Mouse (Mus musculus) common myeloid progenitor, adult 5-6 weeks (primary cell): ENCODE measurements at regions not wholly inside any gene's neighbourhood (a gene's known extent, or its start where the extent isn't known, plus 50 kb on each side); places are given as distances from the start of the nearest gene placed in this dataset.

Source experiments
- ATAC-seq: replicated peaks from 2 replicates; pipeline ENCODE4 v1.8.0; 2016; ENCODE audit warnings: low read depth, mild to moderate bottlenecking, moderate TSS enrichment, inconsistent platforms; ENCODE audit not compliant: poor library complexity, severe bottlenecking

GRCm38 (mm10) chr17:45294256-45294865, 139.2 kb downstream of the Cdc5l start:
- ATAC-seq, result peak; percentile 24

DNA sequence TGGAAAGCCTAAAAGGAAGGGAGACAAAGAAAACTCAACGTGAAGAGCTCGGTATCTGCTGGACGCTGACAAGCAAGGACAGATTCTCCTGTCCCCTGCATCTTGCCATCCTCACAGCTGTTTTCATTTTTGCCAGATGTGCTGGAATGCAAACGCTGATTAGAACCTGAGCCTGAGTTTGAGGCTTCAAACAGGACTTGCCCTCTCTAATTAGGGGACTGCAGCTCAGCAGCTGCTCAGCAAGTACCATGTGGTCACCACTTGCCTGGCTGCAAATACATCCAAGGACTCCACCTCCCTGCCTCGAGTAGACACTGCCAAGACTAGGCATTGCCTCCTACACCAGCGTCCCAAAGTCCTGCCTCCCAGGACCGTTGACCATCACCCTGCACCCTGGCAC, 140.7 kb downstream of the Cdc5l start:
- ATAC-seq, result no peak

DNA sequence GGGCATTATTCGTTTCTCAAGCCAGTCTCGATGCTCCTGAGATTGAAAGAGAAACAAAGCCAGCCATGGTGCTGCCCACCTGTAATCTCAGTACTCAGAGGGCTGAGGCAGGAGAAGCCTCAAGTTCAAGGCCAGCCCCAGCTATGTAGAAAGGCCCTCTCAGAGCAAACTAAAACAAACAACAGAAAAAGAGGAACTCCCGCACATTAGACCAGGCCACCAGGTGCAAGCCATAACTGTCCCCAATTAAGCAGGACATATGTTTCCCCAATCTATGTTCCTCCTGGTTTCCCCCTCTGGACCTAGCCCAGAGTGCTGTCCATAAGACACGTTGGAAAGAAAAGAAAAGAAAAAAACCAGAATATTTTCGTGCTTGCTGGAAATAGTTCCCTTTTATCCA, 142.5 kb downstream of the Cdc5l start:
- ATAC-seq, result peak; percentile 51

- peak; percentile 86 for ATAC-seq
Observed at GRCm38 (mm10) chr17:45285621-45286189, 147.8 kb downstream of the Cdc5l start.

- ATAC-seq, result no peak
Observed at GRCm38 (mm10) chr17:45281554-45281953, 152.0 kb downstream of the Cdc5l start.

DNA sequence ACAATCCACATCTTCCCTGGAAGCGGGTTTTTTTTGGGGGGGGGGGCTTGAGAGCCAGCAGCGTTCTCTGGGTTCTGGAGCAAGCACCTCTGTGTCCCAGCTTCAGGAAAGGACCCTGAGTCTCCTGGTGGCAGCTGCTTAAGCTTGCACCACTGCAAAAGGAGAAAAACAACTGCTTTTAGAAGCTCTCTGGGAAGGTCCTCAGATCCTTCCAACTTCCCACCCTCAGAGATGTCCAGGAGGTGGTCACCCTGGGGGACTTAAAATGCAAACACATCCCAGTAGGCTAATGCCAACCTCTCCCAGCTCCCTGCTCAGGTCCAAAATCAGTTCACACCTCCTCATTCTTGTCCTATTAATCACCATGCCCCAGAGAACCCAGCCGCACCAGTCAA, 153.7 kb downstream of the Cdc5l start:
- no peak for ATAC-seq

DNA sequence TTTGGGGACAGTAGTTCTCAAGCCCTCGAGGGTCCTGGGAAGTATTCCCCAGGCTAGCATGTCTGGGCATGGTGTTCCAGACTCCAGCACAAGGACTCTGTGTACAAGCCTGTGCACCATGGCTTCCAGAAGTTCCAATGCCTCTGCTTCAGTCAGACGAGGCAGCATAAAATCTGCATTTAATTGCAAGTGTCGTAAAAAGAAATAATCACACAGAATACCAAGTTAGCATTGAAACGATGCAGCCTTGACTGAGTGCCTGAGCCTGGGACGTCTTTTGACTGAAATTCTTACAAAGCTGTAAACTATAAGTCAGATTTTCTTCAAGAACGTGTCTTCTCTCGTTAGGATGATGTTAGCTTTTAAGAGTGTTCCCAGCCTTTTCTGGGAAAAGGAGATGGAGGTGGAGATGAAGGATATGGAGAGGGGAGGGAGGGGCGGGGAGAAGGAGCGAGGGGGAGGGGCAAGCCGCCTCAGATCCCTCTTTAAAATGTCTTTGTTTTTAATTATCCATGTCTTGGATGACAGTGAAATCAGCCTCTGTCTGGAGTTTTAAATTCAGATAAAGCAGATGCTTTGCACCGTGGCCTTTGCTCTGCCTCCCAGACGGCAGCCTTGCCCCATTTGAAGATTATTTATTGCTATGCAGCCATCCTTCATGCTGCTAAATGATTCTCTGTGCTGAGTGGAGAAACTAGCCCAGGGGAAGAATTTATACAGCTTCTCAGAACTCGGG, 154.3 kb downstream of the Cdc5l start:
- no peak for ATAC-seq

GRCm38 (mm10) chr17:45277516-45277915, 156.0 kb downstream of the Cdc5l start:
- no peak for ATAC-seq

DNA sequence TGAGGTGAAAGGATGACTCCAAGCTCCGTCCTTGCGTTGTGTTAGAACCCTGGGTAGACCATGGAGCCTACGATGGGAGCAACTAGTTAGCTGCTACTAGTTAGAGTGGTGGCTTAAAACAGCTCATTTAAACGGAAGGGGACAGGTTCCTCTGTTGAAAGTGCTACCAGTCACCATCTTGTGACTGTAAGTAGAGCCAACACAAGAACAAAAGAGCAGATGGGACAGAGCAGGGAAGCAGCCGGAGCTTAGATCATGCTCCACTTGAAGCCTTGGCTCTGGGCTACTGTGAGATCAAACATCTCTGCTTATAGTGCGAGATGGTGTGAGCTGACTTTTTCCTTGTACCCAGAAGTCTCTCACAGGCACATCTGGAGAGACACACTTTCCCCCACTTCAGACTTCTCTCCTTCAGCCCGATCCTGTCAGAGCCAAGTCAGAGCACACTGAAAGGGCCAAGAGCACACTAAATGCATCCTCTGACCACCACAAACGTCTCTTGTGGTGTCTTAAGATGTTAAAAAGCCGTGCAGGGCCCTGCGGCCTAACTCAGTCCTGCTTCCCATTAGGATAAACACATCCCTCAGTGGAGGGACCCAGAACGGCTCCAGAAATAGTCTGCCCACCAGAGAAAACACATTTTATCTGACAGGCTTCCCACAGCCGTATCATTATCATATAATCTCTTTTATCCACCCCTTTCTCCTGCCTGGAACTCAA, 156.7 kb downstream of the Cdc5l start:
- ATAC-seq, result no peak

DNA sequence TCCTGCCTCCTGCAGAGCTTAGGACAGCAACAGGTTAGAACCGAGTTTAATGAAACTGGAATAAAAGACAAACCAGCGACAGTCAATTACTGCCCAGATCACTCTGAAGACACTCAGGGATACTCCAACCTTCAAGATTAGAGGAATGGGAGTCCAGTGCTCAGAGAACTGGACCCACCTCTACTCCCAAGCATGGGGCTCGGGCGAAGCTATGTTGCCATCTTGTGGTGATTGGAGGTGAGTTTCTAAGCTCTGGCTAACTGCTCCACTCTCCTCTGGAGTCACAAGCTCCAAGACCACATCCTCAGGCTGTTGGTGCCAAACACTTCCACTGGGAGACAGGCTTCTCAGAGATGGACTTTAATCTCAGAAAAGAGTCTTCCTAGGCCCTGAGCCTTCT, 158.6 kb downstream of the Cdc5l start:
- ATAC-seq, result no peak

DNA sequence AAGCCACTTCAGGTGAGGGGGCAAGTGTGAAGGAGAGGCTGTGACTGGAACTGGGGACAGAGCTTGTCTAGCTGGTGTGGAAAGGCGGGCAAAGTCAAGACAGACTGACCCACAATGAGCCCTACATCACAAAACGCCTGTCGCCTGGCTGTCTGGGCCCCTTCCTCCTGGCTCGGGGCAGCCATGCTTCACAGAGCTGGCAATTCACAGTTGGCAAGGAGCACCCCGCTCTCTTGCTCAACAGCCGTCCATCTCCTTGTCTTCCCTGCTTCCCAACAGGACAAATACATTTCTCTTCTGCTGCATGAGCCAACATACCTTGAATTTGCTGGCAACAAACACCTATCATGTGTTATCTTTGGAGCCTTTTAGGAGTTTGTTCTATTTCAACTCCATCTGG, 166.8 kb downstream of the Cdc5l start:
- no peak for ATAC-seq

GRCm38 (mm10) chr17:45265587-45265986, 167.9 kb downstream of the Cdc5l start:
- no peak for ATAC-seq

DNA sequence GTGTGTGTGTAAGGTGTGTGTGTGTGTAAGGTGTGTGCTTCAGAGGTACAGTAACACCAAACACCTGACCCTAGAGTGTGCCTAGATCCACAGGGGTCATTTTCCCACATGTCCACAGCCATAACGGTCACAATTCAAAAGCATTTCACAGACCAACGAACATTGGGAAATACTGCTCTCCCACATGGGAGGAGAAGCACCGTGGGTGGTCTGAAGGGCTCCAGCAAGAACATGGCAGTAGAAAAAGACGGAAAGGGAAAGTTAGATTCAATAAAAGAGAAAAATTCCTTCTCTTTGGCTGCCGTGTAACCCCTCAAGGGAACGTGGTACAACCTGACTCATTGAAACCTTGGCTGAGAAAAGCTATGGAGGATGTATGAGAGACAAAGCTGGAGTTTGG, 169.1 kb downstream of the Cdc5l start:
- no peak for ATAC-seq

DNA sequence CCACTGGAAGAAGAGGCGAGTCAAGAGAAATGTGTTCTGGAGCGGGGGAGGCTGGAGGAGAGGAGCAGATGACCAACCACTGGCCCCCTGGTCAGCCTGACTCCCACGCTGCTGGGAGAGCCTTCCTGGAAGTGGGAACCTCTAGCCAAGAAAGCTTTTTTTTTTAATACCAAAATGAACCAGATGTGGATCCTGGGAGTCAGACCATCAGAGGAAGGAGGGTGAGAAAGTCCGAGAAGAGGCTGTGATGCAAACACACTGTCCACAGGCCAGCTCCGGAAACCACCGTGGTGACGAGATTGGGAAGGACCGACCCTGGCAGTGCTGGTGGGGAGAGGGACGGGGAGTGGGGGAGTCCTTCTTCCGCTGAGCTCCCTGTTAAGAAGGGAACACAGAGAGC, 173.1 kb downstream of the Cdc5l start:
- ATAC-seq, result no peak

DNA sequence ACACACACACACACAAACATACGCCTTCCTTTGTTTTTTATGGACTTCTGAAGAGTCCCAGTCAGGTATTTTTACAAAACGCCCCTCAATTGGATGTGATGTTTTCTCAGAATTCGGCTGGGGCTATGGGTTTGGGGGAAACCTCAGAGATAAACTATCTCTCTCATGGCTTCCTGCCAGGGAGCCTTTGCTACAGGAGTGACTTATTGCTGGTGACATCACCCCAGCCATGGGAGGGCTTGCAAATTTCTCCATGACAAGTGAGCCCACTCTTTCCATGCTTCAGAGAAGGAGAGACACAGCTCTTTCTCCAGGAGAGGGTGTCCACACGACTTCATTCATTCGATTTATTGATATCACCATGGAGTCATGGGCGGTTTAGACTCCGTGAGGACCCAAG, 175.5 kb downstream of the Cdc5l start:
- peak; percentile 62 for ATAC-seq

DNA sequence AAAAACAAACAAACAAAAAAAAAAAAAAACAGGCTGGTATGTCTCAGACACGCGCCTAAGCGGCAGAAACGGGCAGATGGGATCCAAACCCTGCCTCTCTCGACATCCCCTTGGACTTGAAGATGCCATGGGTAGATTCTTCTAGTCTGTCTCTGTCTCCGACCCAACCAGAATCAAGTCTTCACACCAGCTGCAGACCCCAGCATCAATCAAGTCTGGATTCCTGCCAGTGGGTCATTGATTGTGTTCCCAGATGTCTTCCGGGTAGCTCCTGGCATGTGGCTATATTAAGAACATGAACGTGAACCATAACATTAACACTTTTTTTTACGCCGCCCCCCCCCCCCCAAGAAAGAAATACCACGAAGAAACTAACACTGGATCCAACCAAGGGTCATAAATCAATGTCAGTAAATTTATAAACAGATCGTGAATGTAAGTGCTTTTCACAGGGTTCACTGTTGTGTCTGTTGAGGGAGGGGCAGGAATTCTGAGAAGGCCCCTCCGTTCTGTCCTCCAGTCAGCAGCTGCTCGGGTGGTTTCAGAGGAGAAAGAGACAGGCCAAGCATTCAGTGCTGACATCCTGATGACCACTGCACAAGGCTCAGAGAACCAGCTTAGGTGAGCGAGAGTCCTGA, 180.8 kb downstream of the Cdc5l start:
- ATAC-seq, result no peak

DNA sequence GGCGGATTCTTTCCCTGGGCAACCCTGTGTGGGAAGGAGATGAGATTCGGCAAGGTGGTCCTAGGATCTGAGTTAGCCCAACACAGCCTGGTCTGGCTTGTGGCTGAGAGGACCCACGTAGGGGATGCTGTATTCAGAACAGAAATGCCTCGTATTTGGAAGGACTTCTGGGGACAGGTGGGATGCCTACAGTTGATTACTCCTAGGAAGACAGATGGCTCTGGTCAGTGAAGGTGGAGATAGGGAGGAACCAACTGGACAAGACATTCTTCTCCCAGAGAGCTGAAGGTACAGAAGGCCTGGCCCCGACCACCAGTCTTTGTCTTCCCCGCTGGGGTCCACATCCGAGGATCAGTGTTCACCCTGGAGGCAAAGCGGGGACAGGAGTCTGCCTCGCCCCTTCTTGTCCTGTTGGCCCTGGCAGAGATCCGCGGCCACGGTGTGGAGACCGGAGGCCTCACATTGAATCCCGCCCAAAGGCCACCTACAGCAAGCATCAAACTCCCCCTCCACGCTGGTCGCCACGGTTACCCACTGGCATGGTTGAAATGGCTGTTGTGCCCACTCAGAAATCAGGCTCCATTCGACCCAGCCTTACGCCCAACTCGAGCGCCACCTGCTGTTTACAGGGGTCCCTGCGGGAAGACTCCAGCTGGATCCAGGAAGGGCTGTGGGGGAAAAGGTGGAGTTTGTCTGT, 182.4 kb downstream of the Cdc5l start:
- ATAC-seq, result peak; percentile 91

- ATAC-seq, result no peak
Observed at GRCm38 (mm10) chr17:45250450-45250849, 183.1 kb downstream of the Cdc5l start.

- 0 out of 2 replicates have a peak, but pooled peaks have one; percentile 7 for ATAC-seq
Observed at GRCm38 (mm10) chr17:45247142-45248137, 186.1 kb downstream of the Cdc5l start.
